Mouse (Mus musculus) forebrain, embryonic 10.5 days (tissue): ENCODE results near the gene Anapc16. TPM values are rescaled to one million over a fixed set of nuclear protein-coding genes. Genes with fewer than 3 reads are reported as not detected.

Experiments used
- DNase-seq: peaks from one replicate; pipeline ENCODE4 v3.0.0-alpha.2; 2017; ENCODE audit warnings: low spot score; ENCODE audit errors: extremely low spot score
- H3K27ac ChIP-seq: fragments of 300-500 bp; sonication (generic); 2 replicates; pipeline ENCODE4 v1.5.1; 2016; ENCODE audit warnings: mild to moderate bottlenecking
- H3K27me3 ChIP-seq: fragments of 300-500 bp; sonication (generic); 2 replicates; pipeline ENCODE4 v1.6.1; 2016; ENCODE audit warnings: mild to moderate bottlenecking; ENCODE audit not compliant: poor library complexity, severe bottlenecking
- H3K36me3 ChIP-seq: fragments of 300-500 bp; sonication (generic); replicated peaks from 2 replicates; pipeline ENCODE4 v1.6.1; 2016; ENCODE audit warnings: mild to moderate bottlenecking, moderate library complexity
- H3K4me1 ChIP-seq: fragments of 300-500 bp; sonication (generic); 2 replicates; pipeline ENCODE4 v1.6.1; 2016
- H3K4me3 ChIP-seq: fragments of 300-500 bp; sonication (generic); 2 replicates; pipeline ENCODE4 v1.5.1; 2016; ENCODE audit warnings: mild to moderate bottlenecking, moderate library complexity
- H3K9me3 ChIP-seq: fragments of 300-500 bp; sonication (generic); 2 replicates; pipeline ENCODE4 v1.6.1; 2016; ENCODE audit warnings: mild to moderate bottlenecking, moderate library complexity
- WGBS: fragments of 180-500 bp; shearing (Covaris S2); methylation state at CpG from one replicate; pipeline ENCODE4 v1.1.7; 2016; 5-methylcytosine and 5-hydroxymethylcytosine counted together
- polyA plus RNA-seq: library from polyadenylated mRNA; unstranded; fragments of >200 nt; fragmentation: Nextera tagmentation; extraction: Ambion mirVana; gene quantifications from 2 replicates; pipeline ENCODE4 v1.2.1, GENCODE M21; 2016

Gene Anapc16
- polyA plus RNA-seq, 1 experiment from 2014 or later, result 96.8 TPM

DNA sequence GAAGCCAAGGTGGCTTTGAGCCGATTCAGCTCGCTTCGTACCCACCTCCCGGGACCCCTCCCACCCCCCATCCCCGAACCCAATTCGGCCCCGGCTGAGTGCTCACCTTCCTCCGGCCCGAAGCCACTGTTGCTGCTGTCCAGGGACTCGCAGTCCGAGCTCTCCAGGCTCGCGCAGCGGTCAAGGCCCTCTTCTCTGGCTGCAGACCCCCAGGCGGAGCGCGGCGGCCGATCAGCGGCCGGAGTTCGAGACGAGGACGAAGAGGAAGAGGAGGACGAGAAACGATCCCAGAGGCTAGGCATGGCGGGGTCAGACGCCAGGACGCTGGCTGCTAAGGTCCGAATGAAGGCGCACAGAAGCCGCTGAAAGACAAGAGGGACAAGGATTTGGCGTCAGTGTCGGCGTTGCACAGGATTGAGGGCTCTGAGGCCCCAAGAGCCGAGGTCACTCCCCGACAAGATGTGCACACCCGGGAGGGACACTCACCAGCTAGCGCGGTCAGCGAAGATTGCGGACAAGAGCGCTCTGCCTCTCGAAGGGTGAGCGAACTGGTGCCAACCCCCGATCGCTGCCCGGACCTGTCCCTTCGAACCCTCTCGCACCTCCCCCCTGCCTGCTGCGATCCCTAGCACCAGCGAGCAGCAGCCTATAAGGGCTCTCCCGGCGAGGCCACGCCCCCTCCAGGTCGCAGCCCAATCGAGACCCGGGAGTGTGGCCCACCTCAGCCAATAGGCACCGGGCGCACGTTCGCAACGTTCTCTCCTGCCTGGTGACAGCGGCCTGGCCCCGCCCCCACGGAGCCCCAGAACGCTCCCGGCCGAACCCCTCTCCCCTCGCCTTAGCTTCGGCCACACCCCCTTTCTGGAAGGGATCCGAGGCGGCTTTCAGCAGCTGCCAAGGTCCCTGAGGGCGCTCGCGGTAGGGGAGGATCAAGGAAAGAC, 51.5 kb downstream of the Anapc16 start, which contains the start of gene Ddit4:
Ddit4 (minus strand) TSS at position 624 of the 941 bp plus-strand sequence.
- peaks cover 15% of the 10 kb centered on the region for H3K36me3 ChIP-seq
- H3K4me1 ChIP-seq, result peaks cover 65% of the 10 kb centered on the region
- peak within 1 kb of the TSS; percentile 88 for H3K4me3 ChIP-seq
- H3K27ac ChIP-seq, result peak within 1 kb of the TSS; percentile 96
- H3K9me3 ChIP-seq, result no peaks in the 10 kb centered on the region
- peaks cover 3% of the 10 kb centered on the region for H3K27me3 ChIP-seq
- peak; percentile 99 for DNase-seq
- under 1% methylated on average over 76 of the region's 76 CpGs for WGBS

DNA sequence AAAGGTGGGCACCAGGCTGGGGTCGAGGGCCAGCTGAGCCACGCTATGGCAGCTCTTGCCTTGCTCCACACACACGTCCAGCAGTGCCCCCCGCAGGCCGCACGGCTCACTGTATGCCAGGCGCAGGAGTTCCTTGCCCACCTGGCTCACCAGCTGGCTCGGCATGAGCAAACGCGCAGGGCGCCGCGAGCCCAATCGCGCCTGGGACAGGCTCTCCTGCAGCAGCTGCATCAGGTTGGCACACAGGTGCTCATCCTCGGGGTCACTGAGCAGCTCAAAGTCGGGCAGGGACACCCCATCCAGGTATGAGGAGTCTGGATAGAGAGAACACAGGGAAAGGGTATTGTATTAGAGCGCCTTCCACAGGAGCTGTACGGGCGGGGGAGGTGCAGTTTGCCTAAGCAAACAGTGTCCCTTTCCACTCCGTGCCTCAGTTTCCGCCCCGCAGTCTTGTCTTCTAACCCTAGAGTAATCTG, 52.2 kb downstream of the Anapc16 start:
- Histone ChIP-seq H3K9me3 (no peaks in the 10 kb centered on the region), H3K36me3 (peaks cover 15% of the 10 kb centered on the region), H3K27me3 (no peaks in the 10 kb centered on the region; the same call in 1 of the 2 replicates), H3K27ac (peak overlapping the region; percentile 96), H3K4me3 (peak overlapping the region; percentile 88), H3K4me1 (peaks cover 62% of the 10 kb centered on the region)
- DNase-seq, result peak; percentile 69
- under 1% methylated on average over 23 of the region's 23 CpGs for WGBS

DNA sequence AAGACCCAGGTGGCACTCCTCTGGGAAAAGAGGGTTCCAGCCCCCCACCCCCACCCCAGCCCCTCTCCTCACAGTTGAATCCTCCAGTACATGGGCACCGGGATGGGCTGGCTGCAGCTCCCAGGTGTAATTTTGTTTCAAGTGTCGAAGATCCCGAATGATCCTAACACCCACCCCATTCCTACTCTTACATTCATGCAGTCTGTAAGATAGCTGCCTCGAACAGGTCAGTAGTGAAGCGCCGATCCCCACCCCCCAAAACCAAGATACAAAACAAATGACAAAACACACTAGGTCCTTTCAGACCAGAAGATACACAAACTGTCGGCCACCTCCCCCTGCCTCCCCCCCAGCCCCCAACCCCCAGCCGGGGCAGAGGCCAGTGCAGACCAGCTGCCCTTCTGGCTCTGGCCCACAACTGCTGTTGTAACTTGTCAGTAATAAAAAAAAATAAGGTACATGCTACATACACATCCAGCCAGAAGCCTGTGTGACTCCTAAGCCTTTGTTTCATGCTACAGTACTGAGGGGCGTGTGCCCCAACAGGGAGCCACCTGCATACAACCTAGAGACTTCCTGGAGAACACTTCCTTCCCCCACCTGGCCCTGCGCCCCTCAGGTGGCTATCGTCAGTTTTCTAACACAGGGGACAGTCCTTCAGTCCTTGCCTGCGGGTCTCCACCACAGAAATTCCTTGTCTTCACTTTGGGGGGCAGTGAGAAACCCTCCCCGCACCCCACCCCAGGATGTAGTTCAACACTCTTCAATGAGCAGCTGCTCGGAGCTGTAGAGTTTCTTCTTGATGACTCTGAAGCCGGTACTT, 52.9 kb downstream of the Anapc16 start:
- Histone ChIP-seq H3K9me3 (no peaks in the 10 kb centered on the region), H3K36me3 (peaks cover 15% of the 10 kb centered on the region), H3K27ac (peak overlapping the region; percentile 96), H3K27me3 (no peaks in the 10 kb centered on the region; the same call in 1 of the 2 replicates), H3K4me1 (peaks cover 62% of the 10 kb centered on the region), H3K4me3 (peak overlapping the region; percentile 88)
- DNase-seq, result no peak
- 48% methylated on average over 15 of the region's 15 CpGs for WGBS

DNA sequence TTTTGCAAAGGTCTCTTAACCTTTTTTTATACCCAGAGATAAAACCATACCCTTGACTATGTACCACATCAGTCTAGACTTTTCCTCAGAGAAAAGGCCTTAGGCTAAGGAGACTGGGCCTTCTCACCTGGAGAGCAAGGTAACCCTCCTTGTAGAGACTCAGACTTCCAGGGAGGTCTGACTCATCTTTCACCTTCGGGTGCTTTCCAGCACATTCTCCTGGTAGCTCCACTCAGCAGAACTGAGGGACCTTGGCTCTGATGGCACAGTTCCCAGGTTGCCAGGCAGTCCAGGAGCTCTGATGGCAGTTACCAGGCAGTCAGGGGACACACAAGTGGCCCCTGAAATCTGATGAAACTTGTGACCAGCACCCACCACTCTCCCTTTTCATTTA, 53.7 kb downstream of the Anapc16 start:
- H3K9me3 ChIP-seq, result no peaks in the 10 kb centered on the region
- no peaks in the 10 kb centered on the region; the same call in 1 of the 2 replicates for H3K27me3 ChIP-seq
- H3K4me3 ChIP-seq, result peak overlapping the region; percentile 88; the same call in 1 of the 2 replicates
- H3K27ac ChIP-seq, result no peak overlapping the region
- peaks cover 15% of the 10 kb centered on the region for H3K36me3 ChIP-seq
- 89% methylated on average over 1 of the region's 1 CpGs for WGBS
- DNase-seq, result no peak
- H3K4me1 ChIP-seq, result peaks cover 62% of the 10 kb centered on the region

DNA sequence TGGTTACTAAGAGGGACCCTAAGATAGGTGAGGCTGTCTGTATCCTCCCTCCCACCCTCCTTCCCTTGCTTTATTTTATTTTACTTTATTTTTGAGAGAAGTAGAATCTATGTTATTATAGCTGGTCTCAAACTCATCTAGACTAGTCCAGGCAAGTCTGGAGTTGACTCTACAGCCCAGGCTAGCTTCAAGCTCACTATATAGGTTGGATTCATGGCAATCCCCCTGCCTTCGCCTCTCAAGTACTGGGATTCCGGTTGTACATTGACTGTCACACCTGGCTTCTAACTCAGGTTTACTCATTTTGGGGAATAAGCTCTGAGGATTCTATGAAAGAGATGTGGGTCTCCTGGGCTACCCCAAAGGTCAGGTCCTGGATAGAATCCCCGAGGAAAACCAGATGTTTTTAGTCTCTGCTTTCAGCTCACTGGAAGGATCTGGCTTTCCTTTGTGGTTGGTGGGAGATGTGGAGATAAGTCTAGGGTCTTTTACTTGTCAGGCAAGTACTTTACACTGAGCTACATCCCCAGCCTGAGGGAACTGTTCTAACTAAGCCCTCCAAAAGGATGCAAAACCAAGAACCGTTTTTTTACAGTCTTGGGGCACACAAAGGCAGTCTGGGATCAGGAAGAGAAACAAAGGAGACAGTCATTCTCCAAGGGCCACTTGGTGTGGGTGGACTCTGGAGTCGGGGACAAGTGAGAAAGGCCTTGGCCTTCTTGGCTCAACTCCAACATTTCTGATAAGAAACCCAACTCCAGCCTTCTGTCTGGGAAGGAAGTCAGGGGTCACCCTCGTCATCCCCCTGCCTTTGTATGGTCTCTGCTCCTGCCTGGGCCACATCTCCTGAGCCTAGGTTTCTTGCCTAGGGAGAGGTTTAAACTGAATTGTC, 54.3 kb downstream of the Anapc16 start:
- Histone ChIP-seq H3K9me3 (no peaks in the 10 kb centered on the region), H3K4me1 (peaks cover 63% of the 10 kb centered on the region), H3K4me3 (no peak overlapping the region), H3K27me3 (no peaks in the 10 kb centered on the region; the same call in 1 of the 2 replicates), H3K27ac (peak overlapping the region; percentile 63), H3K36me3 (peaks cover 15% of the 10 kb centered on the region)
- no peak for DNase-seq
- 55% methylated on average over 6 of the region's 6 CpGs for WGBS

DNA sequence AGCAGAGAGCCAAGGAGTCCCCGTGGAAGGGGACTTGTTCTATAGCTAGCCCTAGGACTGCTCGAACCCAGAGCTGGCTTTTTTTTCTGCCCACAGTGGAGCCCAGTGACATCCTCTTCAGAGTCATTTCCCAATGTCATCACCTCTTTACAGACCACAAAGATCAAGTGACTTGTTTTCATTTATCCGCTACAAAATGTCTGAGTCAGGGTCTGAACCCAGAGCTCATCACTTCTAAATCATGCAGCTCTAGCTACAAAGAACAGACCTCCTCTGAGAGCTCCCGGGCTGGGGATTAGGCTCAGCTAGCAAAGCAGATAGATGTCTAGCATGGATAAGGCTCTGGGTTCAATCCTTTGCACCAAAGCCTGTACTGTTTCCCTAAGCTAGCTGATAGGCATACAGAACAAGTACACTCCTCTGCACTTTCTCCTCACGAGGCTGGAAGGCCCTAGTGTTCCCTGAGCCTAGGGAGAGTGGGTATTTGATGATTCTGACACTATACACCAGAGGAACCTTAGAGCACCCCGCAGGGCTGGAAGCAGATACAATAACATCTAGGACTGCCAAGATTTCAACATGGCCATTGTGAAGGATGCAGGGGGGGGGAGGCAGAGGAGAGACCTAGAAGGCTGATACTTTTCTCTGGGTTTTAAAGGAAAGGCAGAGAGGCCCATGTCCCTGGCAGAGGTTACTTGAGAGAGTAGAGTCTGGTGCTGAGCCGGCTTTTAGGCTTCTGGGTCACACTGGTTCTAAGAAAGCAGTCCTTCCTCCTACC, 55.5 kb downstream of the Anapc16 start:
- DNase-seq, result no peak
- WGBS, result 70% methylated on average over 7 of the region's 7 CpGs
- Histone ChIP-seq H3K9me3 (no peaks in the 10 kb centered on the region), H3K4me3 (no peak overlapping the region), H3K4me1 (peaks cover 63% of the 10 kb centered on the region), H3K27ac (peak overlapping the region; percentile 63), H3K36me3 (peaks cover 15% of the 10 kb centered on the region), H3K27me3 (peaks cover 3% of the 10 kb centered on the region)

DNA sequence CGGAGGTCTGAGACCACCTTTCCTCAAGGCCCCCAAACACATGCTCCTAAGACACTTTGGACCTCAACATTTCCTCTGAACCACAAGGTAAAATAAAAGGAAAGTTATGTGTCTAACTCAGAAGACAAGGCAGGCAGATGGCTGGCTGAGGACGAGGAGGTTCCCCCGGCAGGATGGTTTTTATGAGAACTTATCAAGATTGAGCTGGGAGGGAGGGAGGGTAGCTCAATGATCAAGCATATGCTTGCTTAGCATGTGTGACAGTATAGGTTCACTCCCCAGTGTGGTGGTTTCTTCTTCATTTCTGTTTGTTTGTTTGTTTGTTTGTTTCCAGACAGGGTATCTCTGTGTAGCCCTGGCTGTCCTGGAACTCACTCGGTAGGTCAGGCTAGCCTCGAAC, 56.6 kb downstream of the Anapc16 start:
- Histone ChIP-seq H3K9me3 (no peaks in the 10 kb centered on the region), H3K27me3 (peaks cover 11% of the 10 kb centered on the region), H3K4me1 (peaks cover 58% of the 10 kb centered on the region), H3K27ac (no peak overlapping the region), H3K4me3 (no peak overlapping the region), H3K36me3 (peaks cover 15% of the 10 kb centered on the region)
- 90% methylated on average over 5 of the region's 5 CpGs for WGBS
- no peak for DNase-seq

DNA sequence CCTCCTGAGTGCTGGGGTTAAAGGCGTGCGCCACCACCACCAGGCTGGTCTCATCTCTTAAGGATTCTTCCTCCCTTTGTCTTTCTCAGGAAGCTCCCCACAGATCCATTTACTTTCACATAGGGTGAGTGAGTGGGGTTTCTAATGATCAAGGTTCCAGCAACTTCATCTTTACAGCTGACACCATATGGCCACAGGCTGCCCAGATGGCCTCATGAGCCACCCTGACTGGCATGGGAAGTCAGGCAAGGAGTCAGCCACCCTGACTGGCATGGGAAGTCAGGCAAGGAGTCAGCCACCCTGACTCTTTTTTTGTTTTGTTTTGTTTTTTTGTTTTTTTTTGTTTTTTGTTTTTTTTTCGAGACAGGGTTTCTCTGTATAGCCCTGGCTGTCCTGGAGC, 57.5 kb downstream of the Anapc16 start:
- WGBS, result 91% methylated on average over 3 of the region's 3 CpGs
- Histone ChIP-seq H3K4me3 (no peak overlapping the region), H3K4me1 (peaks cover 49% of the 10 kb centered on the region), H3K36me3 (peaks cover 13% of the 10 kb centered on the region), H3K27ac (no peak overlapping the region), H3K9me3 (no peaks in the 10 kb centered on the region), H3K27me3 (peaks cover 11% of the 10 kb centered on the region)
- no peak for DNase-seq

DNA sequence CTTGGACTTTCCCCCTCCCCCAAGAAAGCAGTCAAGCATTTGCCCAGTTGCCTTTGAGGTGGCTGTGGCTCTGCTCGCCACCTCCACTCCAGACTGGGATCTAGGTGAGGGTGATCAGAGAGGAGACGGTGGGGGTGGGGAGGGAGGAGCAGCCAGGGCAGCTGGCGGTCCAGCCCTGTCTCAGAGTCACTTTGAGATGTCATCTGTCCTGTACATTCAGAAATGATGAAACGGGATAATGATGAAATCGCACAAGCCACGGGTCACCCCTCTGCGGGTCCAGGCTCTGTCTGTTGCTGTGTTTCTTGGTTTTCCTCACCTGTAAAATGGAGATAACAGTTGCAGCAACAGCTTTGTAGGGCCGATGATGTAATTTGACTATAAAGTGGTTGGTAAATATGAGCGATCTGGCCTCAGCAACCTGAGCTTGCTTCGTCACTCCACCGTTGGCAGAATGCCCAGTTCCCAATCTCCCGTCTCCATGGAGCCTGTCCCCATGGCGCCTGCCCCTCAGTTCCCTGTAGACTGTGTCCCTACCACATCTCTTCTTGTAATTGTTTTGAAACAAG, 59.4 kb downstream of the Anapc16 start:
- H3K9me3 ChIP-seq, result no peaks in the 10 kb centered on the region
- H3K4me1 ChIP-seq, result peaks cover 30% of the 10 kb centered on the region
- no peaks in the 10 kb centered on the region for H3K36me3 ChIP-seq
- H3K4me3 ChIP-seq, result peak overlapping the region; percentile 35
- peak overlapping the region; percentile 74 for H3K27ac ChIP-seq
- DNase-seq, result no peak
- 72% methylated on average over 13 of the region's 13 CpGs for WGBS
- H3K27me3 ChIP-seq, result peaks cover 11% of the 10 kb centered on the region

DNA sequence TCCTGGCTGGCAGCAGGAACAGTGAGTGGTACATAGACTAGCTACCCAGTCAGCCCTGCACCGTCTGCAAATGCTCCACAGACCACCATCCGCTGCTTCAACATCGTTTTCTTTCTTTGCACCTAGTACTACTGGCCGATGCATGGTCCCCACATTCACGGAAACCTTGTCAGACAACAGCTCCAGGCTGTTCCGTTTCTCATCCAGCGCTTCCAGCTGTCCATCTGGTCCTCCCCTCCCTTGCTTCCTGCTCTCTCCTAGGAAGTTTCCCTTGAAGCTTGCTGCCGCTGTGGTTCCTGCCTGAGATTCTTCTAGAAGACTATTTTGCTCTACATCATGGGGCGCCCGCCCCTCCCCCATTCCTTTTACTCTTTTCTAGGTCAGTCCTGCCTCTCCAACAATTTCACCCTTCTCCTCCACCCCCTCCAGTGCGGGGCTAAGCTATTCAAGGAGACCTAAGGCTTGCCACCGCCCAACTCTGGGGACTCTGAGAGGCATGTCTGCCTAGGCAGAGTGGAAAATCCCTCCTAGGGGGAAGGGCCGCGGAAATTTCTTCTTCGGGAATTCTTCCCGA, 60.0 kb downstream of the Anapc16 start:
- no peaks in the 10 kb centered on the region for H3K9me3 ChIP-seq

More for the DNA sequence above, 60.0 kb downstream of the Anapc16 start:
- no peaks in the 10 kb centered on the region for H3K36me3 ChIP-seq
- peaks cover 11% of the 10 kb centered on the region for H3K27me3 ChIP-seq
- DNase-seq, result no peak
- H3K4me1 ChIP-seq, result peaks cover 25% of the 10 kb centered on the region
- peak overlapping the region; percentile 35 for H3K4me3 ChIP-seq
- H3K27ac ChIP-seq, result peak overlapping the region; percentile 74
- WGBS, result 5% methylated on average over 16 of the region's 16 CpGs
